Mouse (Mus musculus) kidney, adult 11 months (tissue): Measurements from ENCODE around the gene Dgkk.
"Not testable (repeated sequence)": the region's sequence is repeated elsewhere in the genome, so short reads cannot be mapped to it uniquely, and the experiment has no call there.

Source experiments
- DNase-seq: peaks from one replicate; pipeline ENCODE4 v3.0.0; 2022

Gene Dgkk

GRCm38 (mm10) chrX:6779006-6779405 lies at the start of gene Dgkk:
Gene Dgkk (plus strand): TSS chrX:6779306.
- DNase-seq: not testable (repeated sequence)

GRCm38 (mm10) chrX:6733998-6734397 lies 45.1 kb upstream of the Dgkk start:
- no peak for DNase-seq

- DNase-seq: no peak
Measured at GRCm38 (mm10) chrX:6750714-6751113, 28.4 kb upstream of the Dgkk start.

GRCm38 (mm10) chrX:6751549-6752047 lies 27.5 kb upstream of the Dgkk start:
- no peak for DNase-seq

- DNase-seq: no peak
Measured at GRCm38 (mm10) chrX:6777489-6778249, 1.4 kb upstream of the Dgkk start.

- DNase-seq: peak; percentile 4
Measured at GRCm38 (mm10) chrX:6778250-6778637, 862 bp upstream of the Dgkk start.

GRCm38 (mm10) chrX:6779969-6780539 lies 948 bp downstream of the Dgkk start:
- no peak for DNase-seq

- no peak for DNase-seq
Measured at GRCm38 (mm10) chrX:6832553-6832952, 53.4 kb downstream of the Dgkk start.

- no peak for DNase-seq
Measured at GRCm38 (mm10) chrX:6853466-6853865, 74.4 kb downstream of the Dgkk start.

- DNase-seq: no peak
Measured at GRCm38 (mm10) chrX:6854136-6854535, 75.0 kb downstream of the Dgkk start.

- DNase-seq: no peak
Measured at GRCm38 (mm10) chrX:6893933-6894332, 114.8 kb downstream of the Dgkk start.

GRCm38 (mm10) chrX:6911047-6911446 lies 131.9 kb downstream of the Dgkk start:
- DNase-seq: no peak

- DNase-seq: no peak
Measured at GRCm38 (mm10) chrX:6922165-6922564, 143.1 kb downstream of the Dgkk start.

- DNase-seq: no peak
Measured at GRCm38 (mm10) chrX:6926224-6926623, 147.1 kb downstream of the Dgkk start.

- no peak for DNase-seq
Measured at GRCm38 (mm10) chrX:6968598-6968997, 189.5 kb downstream of the Dgkk start.

- no peak for DNase-seq
Measured at GRCm38 (mm10) chrX:6971956-6972355, 192.8 kb downstream of the Dgkk start.

- not testable (repeated sequence) for DNase-seq
Measured at GRCm38 (mm10) chrX:6983916-6984315, 204.8 kb downstream of the Dgkk start.
